Mouse (Mus musculus) hindbrain, embryonic 15.5 days (tissue): ENCODE data around the gene Adtrp. TPM values are rescaled to one million over a fixed set of nuclear protein-coding genes. Genes with fewer than 3 reads are reported as not detected.

Source experiments
- ATAC-seq: fragments of 200-750 bp; cut with Nextera tagmentation; 2 replicates; pipeline ENCODE4 v1.8.0; 2017; ENCODE audit warnings: low read depth, moderate number of reproducible peaks, moderate TSS enrichment; ENCODE audit not compliant: low FRiP score
- H3K27ac ChIP-seq: fragments of 300-500 bp; sonication (generic); replicated peaks from 2 replicates; pipeline ENCODE4 v1.5.1; 2015; ENCODE audit warnings: mild to moderate bottlenecking, inconsistent platforms
- H3K27me3 ChIP-seq: fragments of 300-500 bp; sonication (generic); 2 replicates; pipeline ENCODE4 v1.6.1; 2015; ENCODE audit warnings: control low read depth, inconsistent platforms
- H3K36me3 ChIP-seq: fragments of 300-500 bp; sonication (generic); 2 replicates; pipeline ENCODE4 v1.6.1; 2015; ENCODE audit warnings: control low read depth, inconsistent platforms
- H3K4me1 ChIP-seq: fragments of 300-500 bp; sonication (generic); replicated peaks from 2 replicates; pipeline ENCODE4 v1.6.1; 2015; ENCODE audit warnings: control low read depth, inconsistent platforms
- H3K4me2 ChIP-seq: fragments of 300-500 bp; sonication (generic); 2 replicates; pipeline ENCODE4 v1.6.1; 2015; ENCODE audit warnings: moderate library complexity, mild to moderate bottlenecking, inconsistent platforms
- H3K4me3 ChIP-seq: fragments of 300-500 bp; sonication (generic); 2 replicates; pipeline ENCODE4 v1.5.1; 2015; ENCODE audit warnings: mild to moderate bottlenecking, inconsistent platforms
- H3K9ac ChIP-seq: fragments of 300-500 bp; sonication (generic); 2 replicates; pipeline ENCODE4 v1.6.1; 2015; ENCODE audit warnings: inconsistent platforms
- H3K9me3 ChIP-seq: fragments of 300-500 bp; sonication (generic); 2 replicates; pipeline ENCODE4 v1.6.1; 2016; ENCODE audit warnings: control low read depth, inconsistent platforms
- WGBS: fragments of 180-500 bp; shearing (Covaris S2); methylation state at CpG from one replicate; pipeline ENCODE4 v1.1.7; 2015; 5-methylcytosine and 5-hydroxymethylcytosine counted together
- polyA plus RNA-seq: library from polyadenylated mRNA; unstranded; fragments of >200 nt; fragmentation: Nextera tagmentation; extraction: Ambion mirVana; gene quantifications from 2 replicates; pipeline ENCODE4 v1.2.1, GENCODE M21; 2015

Gene Adtrp
- polyA plus RNA-seq, 1 experiment from 2014 or later = 0.43 TPM

DNA sequence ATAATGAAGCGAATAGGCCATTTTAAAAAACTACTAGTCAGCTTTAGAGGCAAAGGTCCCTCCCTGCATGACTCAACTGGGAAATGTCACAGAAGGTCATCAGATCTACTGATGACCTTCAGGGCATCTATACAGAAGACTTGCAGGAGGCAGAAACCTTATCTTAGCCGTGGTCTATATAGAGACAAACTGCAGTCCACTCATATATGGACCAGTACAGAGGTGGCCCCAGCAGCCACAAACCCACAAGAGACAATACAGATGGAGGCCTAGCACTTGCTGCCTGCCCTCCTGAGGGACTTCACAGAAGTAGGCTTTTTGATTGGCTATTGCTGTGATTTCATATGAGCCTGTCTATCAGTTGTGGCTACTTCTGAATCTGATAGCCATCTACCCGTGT, 85.5 kb downstream of the Adtrp start:
- no peaks in the 10 kb centered on the region for H3K27me3 ChIP-seq
- WGBS = 95% methylated on average over 3 of the region's 3 CpGs
- no peak overlapping the region for H3K4me3 ChIP-seq
- H3K9me3 ChIP-seq = no peaks in the 10 kb centered on the region
- no peak overlapping the region for H3K27ac ChIP-seq
- H3K4me1 ChIP-seq = peaks cover 22% of the 10 kb centered on the region
- no peak overlapping the region for H3K4me2 ChIP-seq
- ATAC-seq = no peak
- no peak overlapping the region for H3K9ac ChIP-seq
- no peaks in the 10 kb centered on the region for H3K36me3 ChIP-seq

DNA sequence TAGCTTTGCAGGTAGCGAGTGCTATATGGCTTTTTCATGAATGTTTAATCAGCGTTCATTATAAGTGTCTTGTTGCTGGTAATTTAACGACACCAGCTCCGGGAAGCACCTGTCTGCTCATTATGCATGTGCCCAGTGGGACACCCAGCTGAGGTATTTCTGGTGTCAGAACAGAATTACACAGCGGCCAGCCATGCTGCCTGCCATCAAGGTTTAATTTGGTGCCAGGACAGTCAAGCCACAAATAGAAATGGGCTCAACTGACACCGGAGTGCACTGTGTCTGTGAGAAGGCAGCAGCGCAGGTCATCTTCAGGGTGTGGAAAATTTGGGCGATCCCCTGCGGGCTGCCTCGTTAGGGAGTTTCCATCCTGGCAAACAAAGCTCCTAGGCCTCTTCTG, 87.0 kb downstream of the Adtrp start:
- H3K9ac ChIP-seq = no peak overlapping the region

DNA sequence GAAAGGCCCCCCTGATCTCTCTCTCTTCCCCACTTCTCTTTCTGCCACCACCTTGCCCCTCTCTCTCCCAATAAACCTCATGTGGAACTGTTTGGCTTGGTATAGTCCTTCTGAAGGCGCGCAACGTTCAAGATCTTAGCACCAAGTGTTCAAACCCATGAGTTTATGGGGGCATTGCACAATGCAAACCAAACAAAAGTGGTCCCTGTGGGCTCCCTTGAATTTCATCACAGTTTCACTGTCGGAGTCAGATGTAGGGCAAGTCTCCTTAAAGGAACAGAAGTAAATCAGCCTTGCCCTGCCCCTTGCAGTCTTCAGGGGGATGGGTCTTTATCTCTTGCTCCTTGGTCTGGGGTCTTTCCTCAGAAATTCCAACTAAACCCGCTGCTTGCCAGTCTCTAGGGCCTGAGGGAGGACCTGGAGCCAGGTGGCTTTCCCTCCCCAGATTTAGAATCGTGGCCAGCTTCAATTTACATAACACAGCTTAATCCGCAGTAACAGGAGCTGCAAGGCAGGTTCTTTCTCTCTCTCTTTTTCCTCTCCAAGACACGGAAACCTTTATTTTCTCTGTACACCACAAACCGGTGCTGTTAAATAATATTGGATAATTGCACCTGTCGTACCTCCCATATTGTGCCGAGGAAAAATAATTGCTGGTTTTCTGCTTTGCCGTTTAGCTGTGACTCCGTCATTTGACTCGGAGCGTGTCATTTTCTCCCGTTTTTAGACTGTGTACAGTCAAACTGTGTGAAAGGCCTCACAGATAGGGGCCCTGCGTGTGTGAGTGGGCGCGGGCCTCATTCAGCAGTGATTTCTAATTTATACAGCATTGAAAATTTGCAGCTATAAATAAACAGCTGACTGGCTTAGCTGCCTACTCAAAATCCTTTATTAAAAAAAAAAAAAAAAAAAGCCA, 88.7 kb downstream of the Adtrp start:
- peak overlapping the region; percentile 27; the same call in 1 of the 2 replicates for H3K27ac ChIP-seq

More for the DNA sequence above, 87.0 kb downstream of the Adtrp start:
- no peaks in the 10 kb centered on the region for H3K9me3 ChIP-seq
- no peaks in the 10 kb centered on the region for H3K36me3 ChIP-seq
- H3K27me3 ChIP-seq = no peaks in the 10 kb centered on the region
- WGBS = 32% methylated on average over 10 of the region's 10 CpGs
- ATAC-seq = no peak
- H3K27ac ChIP-seq = no peak overlapping the region
- H3K4me1 ChIP-seq = peaks cover 22% of the 10 kb centered on the region
- H3K4me3 ChIP-seq = no peak overlapping the region
- H3K4me2 ChIP-seq = no peak overlapping the region

DNA sequence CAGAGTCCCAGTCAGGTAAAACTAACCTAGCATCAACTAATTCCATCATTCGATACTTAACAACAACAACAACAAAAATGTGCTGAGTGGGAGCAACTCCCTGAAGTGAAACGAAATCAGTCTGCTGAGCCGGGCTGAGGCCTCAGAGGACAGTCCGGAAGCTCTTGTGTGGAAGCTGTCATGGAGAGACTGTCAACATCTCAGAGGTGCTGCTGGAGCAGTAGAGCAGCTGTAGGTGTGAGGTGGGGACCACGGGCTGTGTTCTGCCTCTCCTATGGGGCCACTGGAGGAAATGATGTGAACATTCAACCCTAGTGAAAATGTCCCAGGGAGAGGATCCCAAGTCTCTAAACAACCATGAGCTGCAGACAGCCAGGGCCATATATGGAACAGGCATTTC, 94.4 kb downstream of the Adtrp start:
- Histone ChIP-seq H3K27ac (no peak overlapping the region), H3K27me3 (no peaks in the 10 kb centered on the region), H3K9me3 (no peaks in the 10 kb centered on the region), H3K4me1 (no peaks in the 10 kb centered on the region), H3K36me3 (no peaks in the 10 kb centered on the region), H3K4me2 (no peak overlapping the region), H3K9ac (no peak overlapping the region), H3K4me3 (no peak overlapping the region)
- WGBS = 82% methylated on average over 5 of the region's 5 CpGs
- no peak for ATAC-seq

More for the DNA sequence above, 88.7 kb downstream of the Adtrp start:
- H3K4me2 ChIP-seq = 0 out of 2 replicates have a peak overlapping the region, but pooled peaks have one; percentile 2
- no peaks in the 10 kb centered on the region for H3K36me3 ChIP-seq
- no peak overlapping the region for H3K9ac ChIP-seq
- peaks cover 22% of the 10 kb centered on the region for H3K4me1 ChIP-seq
- no peaks in the 10 kb centered on the region for H3K27me3 ChIP-seq
- 42% methylated on average over 19 of the region's 19 CpGs for WGBS
- no peaks in the 10 kb centered on the region for H3K9me3 ChIP-seq
- H3K4me3 ChIP-seq = no peak overlapping the region
- ATAC-seq = peak; percentile 65; the same call in 1 of the 2 replicates

- Histone ChIP-seq H3K9ac (no peak overlapping the region), H3K36me3 (no peaks in the 10 kb centered on the region), H3K9me3 (no peaks in the 10 kb centered on the region), H3K27me3 (no peaks in the 10 kb centered on the region), H3K27ac (no peak overlapping the region), H3K4me1 (no peaks in the 10 kb centered on the region), H3K4me2 (no peak overlapping the region), H3K4me3 (no peak overlapping the region)
- no peak for ATAC-seq
- 50% methylated on average over 5 of the region's 5 CpGs for WGBS
These were observed 97.0 kb downstream of the Adtrp start for GRCm38 (mm10) chr13:41750481-41750880.

- no peak overlapping the region for H3K27ac ChIP-seq
- 80% methylated on average over 9 of the region's 9 CpGs for WGBS
- no peak overlapping the region for H3K4me2 ChIP-seq
- no peaks in the 10 kb centered on the region for H3K9me3 ChIP-seq
- H3K4me3 ChIP-seq = no peak overlapping the region
- ATAC-seq = no peak
- H3K36me3 ChIP-seq = no peaks in the 10 kb centered on the region
- no peaks in the 10 kb centered on the region for H3K4me1 ChIP-seq
- no peak overlapping the region for H3K9ac ChIP-seq
- no peaks in the 10 kb centered on the region for H3K27me3 ChIP-seq
These were observed 98.6 kb downstream of the Adtrp start for GRCm38 (mm10) chr13:41748866-41749265.

DNA sequence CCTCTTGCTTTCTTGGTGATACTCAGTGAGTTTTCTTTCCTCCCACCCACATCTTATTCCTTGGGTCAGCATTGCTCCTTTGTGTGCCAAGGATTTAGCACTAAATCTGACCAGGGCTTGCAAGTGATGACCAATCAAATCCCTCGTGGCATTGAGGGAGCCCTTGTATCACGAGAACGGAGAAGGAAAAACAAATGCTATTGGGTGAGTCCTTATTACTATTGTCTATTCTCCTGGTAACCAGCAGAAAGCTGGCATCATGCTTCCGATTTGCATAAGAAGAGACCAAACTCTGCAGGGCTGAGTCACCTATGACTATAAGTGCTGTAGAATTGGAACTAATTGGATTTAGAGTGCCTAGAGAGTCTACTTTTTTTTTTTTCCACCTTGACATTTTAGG, 99.8 kb downstream of the Adtrp start:
- no peak overlapping the region for H3K4me3 ChIP-seq
- no peak overlapping the region for H3K9ac ChIP-seq
- no peaks in the 10 kb centered on the region for H3K36me3 ChIP-seq
- no peak overlapping the region for H3K4me2 ChIP-seq
- no peak for ATAC-seq
- H3K27me3 ChIP-seq = no peaks in the 10 kb centered on the region
- no peak overlapping the region for H3K27ac ChIP-seq
- no peaks in the 10 kb centered on the region for H3K4me1 ChIP-seq
- 68% methylated on average over 4 of the region's 4 CpGs for WGBS
- no peaks in the 10 kb centered on the region for H3K9me3 ChIP-seq

DNA sequence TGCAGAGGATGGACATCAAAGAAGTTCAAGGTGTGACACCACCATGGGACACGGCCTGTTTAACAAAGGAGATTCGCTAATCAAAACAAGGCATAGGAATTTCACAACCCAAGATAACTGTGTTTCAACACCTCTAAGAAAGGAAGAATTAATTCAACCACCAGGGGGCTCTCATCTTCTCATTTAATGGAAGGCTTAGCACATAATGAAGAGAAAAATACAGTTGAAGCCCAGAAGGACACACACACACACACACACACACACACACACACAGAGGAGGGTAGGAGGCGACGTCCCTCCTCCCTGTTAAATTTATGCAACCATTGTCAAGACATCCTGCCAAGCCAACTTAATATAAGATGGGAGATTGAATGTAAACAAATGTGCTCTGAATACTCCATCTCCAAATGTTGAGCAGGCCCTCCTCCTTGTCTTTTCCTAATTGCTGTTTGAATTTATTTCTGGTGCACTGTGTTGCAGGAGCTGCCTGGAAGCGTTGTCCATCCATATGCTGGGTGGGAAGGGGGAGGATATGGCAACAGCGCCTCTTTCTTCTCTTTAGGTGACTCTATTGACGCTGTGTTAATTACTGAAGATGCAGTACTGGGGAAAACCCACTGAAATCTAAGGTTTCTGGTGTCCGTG, 100.4 kb downstream of the Adtrp start:
- no peaks in the 10 kb centered on the region for H3K9me3 ChIP-seq
- no peak overlapping the region for H3K4me3 ChIP-seq
- no peak overlapping the region for H3K4me2 ChIP-seq
- ATAC-seq = no peak
- H3K4me1 ChIP-seq = no peaks in the 10 kb centered on the region
- no peaks in the 10 kb centered on the region for H3K36me3 ChIP-seq
- 63% methylated on average over 8 of the region's 8 CpGs for WGBS
- no peak overlapping the region for H3K27ac ChIP-seq
- H3K9ac ChIP-seq = no peak overlapping the region
- no peaks in the 10 kb centered on the region for H3K27me3 ChIP-seq

DNA sequence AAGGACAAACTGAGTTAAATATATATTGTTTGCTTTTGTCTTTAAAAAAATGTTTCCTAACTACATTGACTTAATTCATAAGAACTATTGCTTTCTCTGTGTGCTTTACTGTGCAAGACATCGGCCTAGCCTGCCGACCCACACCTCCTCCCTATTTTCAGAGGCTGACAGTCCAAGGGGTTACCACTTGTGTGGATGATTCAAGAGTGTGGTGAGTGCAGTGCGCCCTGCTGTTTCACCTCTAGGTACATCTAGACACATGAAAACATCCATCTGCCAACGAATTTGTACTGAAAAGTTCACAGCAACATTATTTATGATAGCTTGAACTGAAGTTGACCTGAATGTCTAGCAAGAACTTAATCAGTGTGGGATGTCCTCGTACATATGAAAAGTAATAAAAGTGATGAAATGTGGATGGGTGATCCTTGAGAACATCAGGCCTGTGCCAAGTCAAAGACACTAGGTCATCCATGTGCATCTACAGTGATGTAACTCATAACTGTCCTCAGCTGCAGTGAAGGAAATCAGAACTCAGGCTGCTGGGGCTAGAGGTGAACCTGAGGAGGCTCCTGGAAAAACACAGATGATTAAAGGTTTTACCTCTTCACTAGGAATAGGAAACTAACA, 106.9 kb downstream of the Adtrp start:
- H3K27ac ChIP-seq = no peak overlapping the region
- H3K27me3 ChIP-seq = no peaks in the 10 kb centered on the region
- no peaks in the 10 kb centered on the region for H3K9me3 ChIP-seq
- ATAC-seq = no peak
- H3K4me3 ChIP-seq = no peak overlapping the region
- no peak overlapping the region for H3K9ac ChIP-seq
- 87% methylated on average over 5 of the region's 5 CpGs for WGBS
- H3K4me2 ChIP-seq = no peak overlapping the region
- 0 out of 2 replicates have a peak, but pooled peaks cover 3% of the 10 kb centered on the region for H3K4me1 ChIP-seq
- H3K36me3 ChIP-seq = no peaks in the 10 kb centered on the region

- H3K27ac ChIP-seq = peak overlapping the region; percentile 34; the same call in 1 of the 2 replicates
- peak; percentile 68; the same call in 1 of the 2 replicates for ATAC-seq
- H3K4me3 ChIP-seq = no peak overlapping the region
- WGBS = 51% methylated on average over 10 of the region's 10 CpGs
- H3K9me3 ChIP-seq = no peaks in the 10 kb centered on the region
- no peak overlapping the region for H3K4me2 ChIP-seq
- no peak overlapping the region for H3K9ac ChIP-seq
- 0 out of 2 replicates have a peak, but pooled peaks cover 3% of the 10 kb centered on the region for H3K4me1 ChIP-seq
- no peaks in the 10 kb centered on the region for H3K27me3 ChIP-seq
- no peaks in the 10 kb centered on the region for H3K36me3 ChIP-seq
These were observed 109.7 kb downstream of the Adtrp start for GRCm38 (mm10) chr13:41737628-41738309.

DNA sequence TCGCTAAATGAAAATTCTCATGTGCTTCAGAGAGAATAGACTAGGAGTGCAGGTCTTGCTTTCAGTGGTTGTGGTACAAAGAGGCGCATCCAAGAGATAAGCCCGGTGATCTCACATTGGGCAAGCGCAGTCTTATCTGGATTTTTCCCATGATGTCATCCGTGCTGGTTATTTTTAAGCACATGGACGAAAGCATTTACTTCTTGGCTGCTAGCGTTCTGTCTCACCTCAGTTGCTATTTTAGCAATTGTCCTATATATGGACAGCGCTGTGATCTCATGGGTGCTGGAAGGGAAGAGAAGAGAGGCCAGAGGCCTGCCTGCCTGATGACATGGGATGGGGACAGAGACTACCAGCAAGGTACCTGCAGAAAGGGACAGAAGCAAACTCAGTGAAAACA, 117.8 kb downstream of the Adtrp start:
- Histone ChIP-seq H3K4me3 (no peak overlapping the region), H3K27ac (no peak overlapping the region), H3K4me2 (no peak overlapping the region), H3K36me3 (no peaks in the 10 kb centered on the region), H3K9me3 (no peaks in the 10 kb centered on the region), H3K4me1 (no peaks in the 10 kb centered on the region), H3K27me3 (no peaks in the 10 kb centered on the region), H3K9ac (no peak overlapping the region)
- WGBS = 96% methylated on average over 8 of the region's 8 CpGs
- ATAC-seq = no peak
